Mouse (Mus musculus): ENCODE data around the gene Cidec.
A peak's percentile ranks its signal among the peaks of the same experiment; 100 is the strongest.

Cidec gene

GRCm38 (mm10) chr6:113406683-113407082 is 28.9 kb downstream of the Cidec start:
- DNase-seq (ENCODE audit: low spot score) = peak; percentile 15

GRCm38 (mm10) chr6:113405483-113405882 is 30.1 kb downstream of the Cidec start:
- DNase-seq (ENCODE audit: low spot score) = no peak

- no peak for DNase-seq (ENCODE audit: low spot score)
Measured at GRCm38 (mm10) chr6:113404649-113405448, 30.7 kb downstream of the Cidec start.

GRCm38 (mm10) chr6:113402094-113402493 is 33.5 kb downstream of the Cidec start:
- no peak for DNase-seq (ENCODE audit: low spot score)

- DNase-seq (ENCODE audit: low spot score) = no peak
Measured at GRCm38 (mm10) chr6:113396270-113397030, 39.1 kb downstream of the Cidec start.

GRCm38 (mm10) chr6:113395501-113395900 is 40.1 kb downstream of the Cidec start:
- no peak for DNase-seq (ENCODE audit: low spot score)

- no peak for DNase-seq (ENCODE audit: low spot score)
Measured at GRCm38 (mm10) chr6:113394811-113395210, 40.7 kb downstream of the Cidec start.

- no peak for DNase-seq (ENCODE audit: low spot score)
Measured at GRCm38 (mm10) chr6:113393951-113394350, 41.6 kb downstream of the Cidec start.

- peak; percentile 77 for DNase-seq (ENCODE audit: low spot score)
Measured at GRCm38 (mm10) chr6:113392387-113393071, 43.0 kb downstream of the Cidec start.

- no peak for DNase-seq (ENCODE audit: low spot score)
Measured at GRCm38 (mm10) chr6:113392015-113392386, 43.6 kb downstream of the Cidec start.

- no peak for DNase-seq (ENCODE audit: low spot score)
Measured at GRCm38 (mm10) chr6:113390715-113391114, 44.8 kb downstream of the Cidec start.

- DNase-seq (ENCODE audit: low spot score) = no peak
Measured at GRCm38 (mm10) chr6:113388960-113389359, 46.6 kb downstream of the Cidec start, which contains the start of gene Ttll3. Gene Ttll3 (plus strand): TSS chr6:113389260.

GRCm38 (mm10) chr6:113386025-113386424 is 49.5 kb downstream of the Cidec start:
- DNase-seq (ENCODE audit: low spot score) = no peak

- no peak for DNase-seq (ENCODE audit: low spot score)
Measured at GRCm38 (mm10) chr6:113385160-113385714, 50.3 kb downstream of the Cidec start.

GRCm38 (mm10) chr6:113384351-113384927 is 51.1 kb downstream of the Cidec start:
- DNase-seq (ENCODE audit: low spot score) = no peak

GRCm38 (mm10) chr6:113380480-113380879 is 55.1 kb downstream of the Cidec start:
- DNase-seq (ENCODE audit: low spot score) = no peak

- DNase-seq (ENCODE audit: low spot score) = no peak
Measured at GRCm38 (mm10) chr6:113379246-113379645, 56.3 kb downstream of the Cidec start.

- DNase-seq (ENCODE audit: low spot score) = peak; percentile 96
Measured at GRCm38 (mm10) chr6:113377496-113378385, 57.8 kb downstream of the Cidec start, which contains the start of the genes Tada3 and Arpc4. Gene Tada3 (minus strand): TSS chr6:113377883. Gene Arpc4 (plus strand): TSS chr6:113378115.

GRCm38 (mm10) chr6:113377172-113377495 is 58.4 kb downstream of the Cidec start:
- no peak for DNase-seq (ENCODE audit: low spot score)
